Mouse (Mus musculus) small intestine, adult 2 months (tissue): Measurements from ENCODE around the gene Ldhd. TPM values are rescaled to one million over a fixed set of nuclear protein-coding genes. Genes with fewer than 3 reads are reported as not detected.

Source experiments
- H3K27ac ChIP-seq: fragments of 200-500 bp; 2 replicates; pipeline ENCODE4 v1.5.1; 2012; ENCODE audit warnings: low read depth, low read length, control low read depth, inconsistent platforms; ENCODE audit not compliant: insufficient read depth
- H3K27me3 ChIP-seq: fragments of 200-500 bp; 2 replicates; pipeline ENCODE4 v1.6.1; 2012; ENCODE audit warnings: mild to moderate bottlenecking, moderate library complexity, low read length, inconsistent platforms; ENCODE audit not compliant: control insufficient read depth, insufficient read depth
- H3K36me3 ChIP-seq: fragments of 200-500 bp; 2 replicates; pipeline ENCODE4 v1.6.1; 2012; ENCODE audit warnings: mild to moderate bottlenecking, low read length, control low read depth, inconsistent platforms; ENCODE audit not compliant: control insufficient read depth, insufficient read depth
- H3K4me1 ChIP-seq: fragments of 200-500 bp; 2 replicates; pipeline ENCODE4 v1.6.1; 2012; ENCODE audit warnings: low read length, inconsistent platforms, mixed read lengths; ENCODE audit not compliant: control insufficient read depth, insufficient read depth, insufficient read length
- H3K4me3 ChIP-seq: fragments of 200-500 bp; 2 replicates; pipeline ENCODE4 v1.5.1; 2012; ENCODE audit warnings: low read depth, mild to moderate bottlenecking, control low read depth, inconsistent platforms, low read length, moderate library complexity
- CTCF ChIP-seq: fragments of 200-500 bp; IDR thresholded peaks from 2 replicates; pipeline ENCODE4 v1.5.1; 2012; ENCODE audit warnings: low read depth, mild to moderate bottlenecking, control low read depth, inconsistent platforms, low read length, moderate library complexity, mixed read lengths; ENCODE audit not compliant: insufficient replicate concordance, insufficient read length; ENCODE audit errors: extremely low read depth
- POLR2A ChIP-seq: fragments of 200-500 bp; IDR thresholded peaks from 2 replicates; pipeline ENCODE4 v1.6.1; 2012; ENCODE audit warnings: low read depth, mild to moderate bottlenecking, control low read depth, inconsistent platforms, low read length, moderate library complexity
- WGBS: fragments of 180-500 bp; shearing (Covaris S2); methylation state at CpG from one replicate; pipeline ENCODE4 v1.1.7; 2018; 5-methylcytosine and 5-hydroxymethylcytosine counted together
- polyA plus RNA-seq: library from polyadenylated mRNA; depleted of rRNA; stranded (reverse); fragments of >200 nt; gene quantifications from 2 replicates; pipeline ENCODE4 v1.2.3, GENCODE M21; 2012

Gene Ldhd
- polyA plus RNA-seq, 1 experiment: 2.8 TPM

DNA sequence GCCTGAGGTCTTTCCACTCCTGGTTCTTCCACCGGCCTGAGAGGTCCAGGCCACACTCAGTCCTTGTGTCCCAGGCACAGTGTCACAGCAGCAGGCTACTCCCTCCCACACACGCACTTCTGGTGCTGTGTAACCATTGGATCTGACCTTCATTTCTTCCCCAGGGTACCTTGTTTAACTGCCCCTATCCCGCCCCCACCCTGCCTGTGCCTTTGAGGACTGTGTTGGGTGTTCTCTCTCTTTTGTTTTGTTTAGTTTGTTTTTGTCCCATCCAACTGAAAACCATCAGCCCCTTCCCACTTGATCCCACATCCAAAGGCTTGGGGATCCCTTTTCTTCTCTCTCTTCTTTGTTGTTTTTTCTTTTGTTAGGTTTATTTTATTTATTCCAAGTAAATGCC lies 8.1 kb downstream of the Ldhd start:
- TF ChIP-seq CTCF: no peak
- TF ChIP-seq POLR2A: no peak
- Histone ChIP-seq H3K4me3 (no peak overlapping the region), H3K36me3 (no peaks in the 10 kb centered on the region; the same call in 1 of the 2 replicates), H3K27ac (no peak overlapping the region), H3K4me1 (peaks cover 4% of the 10 kb centered on the region), H3K27me3 (no peaks in the 10 kb centered on the region)
- 86% methylated on average over 3 of the region's 3 CpGs for WGBS

DNA sequence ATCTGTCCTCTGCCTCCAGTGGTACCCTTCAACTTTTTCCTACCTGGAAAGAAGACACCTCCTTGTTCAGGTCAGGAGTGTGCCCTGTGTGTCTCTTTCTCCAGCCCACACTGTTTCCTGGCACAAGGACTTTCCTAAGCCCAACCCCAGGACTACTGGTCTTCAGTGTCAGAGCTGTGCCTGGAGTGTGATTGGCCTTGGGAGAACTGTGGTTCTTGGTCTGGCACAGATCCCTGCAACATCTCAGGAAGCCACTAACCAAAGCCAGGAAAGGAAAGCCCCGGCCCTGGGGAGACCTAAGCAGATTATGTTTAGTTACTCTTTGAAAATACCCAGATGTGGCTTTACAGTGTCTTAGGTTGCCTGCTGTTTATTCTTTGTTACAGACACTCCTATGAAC lies 10.2 kb downstream of the Ldhd start:
- WGBS: 48% methylated on average over 1 of the region's 1 CpGs
- Histone ChIP-seq H3K4me3 (no peak overlapping the region), H3K27me3 (no peaks in the 10 kb centered on the region), H3K36me3 (no peaks in the 10 kb centered on the region; the same call in 1 of the 2 replicates), H3K27ac (no peak overlapping the region), H3K4me1 (peaks cover 4% of the 10 kb centered on the region)
- TF ChIP-seq CTCF: no peak
- no peak for TF ChIP-seq POLR2A

DNA sequence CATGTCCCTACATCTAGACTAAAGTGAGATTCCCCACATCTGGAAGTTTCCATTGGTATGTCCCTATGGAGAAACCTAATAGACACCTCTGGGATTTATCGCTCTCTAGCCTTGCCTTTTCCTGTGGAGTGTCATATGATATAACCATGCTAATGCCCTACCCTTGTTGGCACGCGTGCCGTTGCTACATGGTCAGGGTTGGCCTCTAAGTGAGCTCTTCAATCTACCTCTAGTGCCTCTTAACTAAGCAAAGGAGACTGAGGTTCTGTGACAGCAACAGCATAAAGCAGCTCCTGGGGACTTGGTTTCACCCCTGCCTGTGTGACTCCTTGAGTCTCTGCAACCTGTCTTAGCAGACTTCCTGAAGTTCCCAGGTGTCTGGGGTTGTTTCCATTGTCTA lies 11.9 kb downstream of the Ldhd start:
- H3K4me3 ChIP-seq: no peak overlapping the region
- peaks cover 4% of the 10 kb centered on the region for H3K4me1 ChIP-seq
- TF ChIP-seq CTCF (no peak), POLR2A (no peak)
- H3K36me3 ChIP-seq: no peaks in the 10 kb centered on the region; the same call in 1 of the 2 replicates
- WGBS: 93% methylated on average over 4 of the region's 4 CpGs
- H3K27ac ChIP-seq: no peak overlapping the region
- H3K27me3 ChIP-seq: no peaks in the 10 kb centered on the region

GRCm38 (mm10) chr8:111617812-111618211 lies 12.4 kb downstream of the Ldhd start:
- 67% methylated on average over 6 of the region's 6 CpGs for WGBS
- TF ChIP-seq CTCF: no peak
- TF ChIP-seq POLR2A: no peak

GRCm38 (mm10) chr8:111614786-111615701 lies 15.1 kb downstream of the Ldhd start:
- Histone ChIP-seq H3K4me1 (peaks cover 7% of the 10 kb centered on the region; the same call in 1 of the 2 replicates), H3K36me3 (0 out of 2 replicates have a peak, but pooled peaks cover 2% of the 10 kb centered on the region), H3K27me3 (no peaks in the 10 kb centered on the region), H3K27ac (no peak overlapping the region), H3K4me3 (no peak overlapping the region)
- 83% methylated on average over 6 of the region's 6 CpGs for WGBS
- TF ChIP-seq POLR2A: no peak

More at GRCm38 (mm10) chr8:111617812-111618211, 12.4 kb downstream of the Ldhd start:
- H3K27me3 ChIP-seq: no peaks in the 10 kb centered on the region
- H3K36me3 ChIP-seq: no peaks in the 10 kb centered on the region; the same call in 1 of the 2 replicates
- no peak overlapping the region for H3K27ac ChIP-seq
- peaks cover 7% of the 10 kb centered on the region for H3K4me1 ChIP-seq
- no peak overlapping the region for H3K4me3 ChIP-seq

- peaks cover 4% of the 10 kb centered on the region; the same call in 1 of the 2 replicates for H3K4me1 ChIP-seq
- TF ChIP-seq POLR2A (no peak), CTCF (no peak)
- H3K27ac ChIP-seq: 0 out of 2 replicates have a peak overlapping the region, but pooled peaks have one; percentile 31
- no peak overlapping the region for H3K4me3 ChIP-seq
- H3K36me3 ChIP-seq: 0 out of 2 replicates have a peak, but pooled peaks cover 2% of the 10 kb centered on the region
- WGBS: 34% methylated on average over 5 of the region's 5 CpGs
- H3K27me3 ChIP-seq: no peaks in the 10 kb centered on the region
Measured at GRCm38 (mm10) chr8:111613181-111613580, 17.0 kb downstream of the Ldhd start.

GRCm38 (mm10) chr8:111607414-111607813 lies 22.8 kb downstream of the Ldhd start:
- H3K27ac ChIP-seq: no peak overlapping the region
- no peaks in the 10 kb centered on the region for H3K27me3 ChIP-seq
- no peak overlapping the region for H3K4me3 ChIP-seq
- H3K4me1 ChIP-seq: peaks cover 8% of the 10 kb centered on the region
- TF ChIP-seq CTCF (no peak), POLR2A (no peak)
- H3K36me3 ChIP-seq: 0 out of 2 replicates have a peak, but pooled peaks cover 2% of the 10 kb centered on the region
- WGBS: 34% methylated on average over 7 of the region's 7 CpGs
